Comparison of ENCODE assay signal across 32 mouse cellular contexts in genomic region chr15:100557705-100558433, GRCm38 (mm10). TPM values are rescaled to one million over a fixed set of nuclear protein-coding genes. Genes with fewer than 3 reads are reported as not detected.
DNase-seq lines count a peak whose midpoint lies in the region; ATAC-seq and TF ChIP-seq lines count a peak whose summit lies in the region.
"Had no signal": no experiment of that assay in that cellular context is flagged by ENCODE, and none has a peak within 500 bp of the region (broad histone marks: within the 10 kb centered on the region; RNA-seq: fewer than 3 reads in every experiment).

No protein-coding gene starts in this region.

- WGBS in liver, embryonic 12.5 days (ENCODE audit: insufficient replicate concordance): 41% methylated on average over 5 of the region's 5 CpGs
- WGBS in liver, postnatal 0 days (ENCODE audit: insufficient replicate concordance): 54% methylated on average over 5 of the region's 5 CpGs

- H3K79me2 ChIP-seq in MEL (ENCODE audit: control insufficient read depth, insufficient read depth, low read length, poor library complexity): no peaks in the 10 kb centered on the region

- no peak overlapping the region for H3K9ac ChIP-seq in MEL (ENCODE audit: control insufficient read depth, low read depth, low read length, poor library complexity, severe bottlenecking)
- peak overlapping the region; percentile 18; the same call in 1 of the 2 replicates for H3K9ac ChIP-seq in liver, embryonic 12.5 days
- no peak overlapping the region for H3K9ac ChIP-seq in liver, postnatal 0 days (replicated peaks)
- H3K9ac ChIP-seq: embryonic facial prominence, embryonic 15.5 days; forebrain, embryonic 15.5 days; hindbrain, embryonic 15.5 days; limb, embryonic 15.5 days; lung, embryonic 15.5 days; midbrain, embryonic 15.5 days had no signal

- H3K27me3 ChIP-seq in MEL (ENCODE audit: control insufficient read depth in 1 of 2, insufficient read depth in 2 of 2, low read length in 2 of 2): no peaks in the 10 kb centered on the region
- no peaks in the 10 kb centered on the region for H3K27me3 ChIP-seq in liver, embryonic 12.5 days (replicated peaks)
- no peaks in the 10 kb centered on the region for H3K27me3 ChIP-seq in liver, postnatal 0 days (ENCODE audit: insufficient read depth, low read length)
- H3K27me3 ChIP-seq: embryonic facial prominence, embryonic 15.5 days; forebrain, embryonic 15.5 days; hindbrain, embryonic 15.5 days; limb, embryonic 15.5 days; lung, embryonic 15.5 days; midbrain, embryonic 15.5 days; Patski had no signal

- TF ChIP-seq POLR2A in MEL (IDR thresholded peaks at IDR 0.05; ENCODE audit: control insufficient read depth in 1 of 2, insufficient read depth in 1 of 2, low read depth in 1 of 2, low read length in 2 of 2, poor library complexity in 1 of 2): no peak

- no peak for TF ChIP-seq CTCF in MEL (IDR thresholded peaks at IDR 0.05 in 2 of 3, conservative IDR thresholded peaks at IDR 0.05 in 1 of 3; ENCODE audit: control insufficient read depth in 1 of 3, insufficient read depth in 1 of 3, low read depth in 2 of 3, low read length in 3 of 3, poor library complexity in 1 of 3, severe bottlenecking in 1 of 3)
- no peak for TF ChIP-seq CTCF in liver, postnatal 0 days (IDR thresholded peaks at IDR 0.05; ENCODE audit: low read depth)

- H3K9me3 ChIP-seq in MEL (replicated peaks; ENCODE audit: insufficient read depth, low read length): no peaks in the 10 kb centered on the region
- no peaks in the 10 kb centered on the region for H3K9me3 ChIP-seq in liver, embryonic 12.5 days (replicated peaks)
- no peaks in the 10 kb centered on the region for H3K9me3 ChIP-seq in liver, postnatal 0 days (ENCODE audit: low read length)
- H3K9me3 ChIP-seq: embryonic facial prominence, embryonic 10.5 days; embryonic facial prominence, embryonic 15.5 days; forebrain, embryonic 15.5 days; G1E; hindbrain, embryonic 10.5 days; hindbrain, embryonic 15.5 days; limb, embryonic 10.5 days; limb, embryonic 15.5 days; lung, embryonic 15.5 days; midbrain, embryonic 15.5 days had no signal

- no peak overlapping the region for H3K27ac ChIP-seq in MEL (ENCODE audit: control insufficient read depth, low read depth, low read length)
- H3K27ac ChIP-seq in liver, embryonic 12.5 days: peak overlapping the region; percentile 68
- H3K27ac ChIP-seq in liver, postnatal 0 days (ENCODE audit: low read depth): peak overlapping the region; percentile 36; the same call in 1 of the 2 replicates
- H3K27ac ChIP-seq: embryonic facial prominence, embryonic 10.5 days; embryonic facial prominence, embryonic 15.5 days; forebrain, embryonic 10.5 days; forebrain, embryonic 15.5 days; hindbrain, embryonic 10.5 days; hindbrain, embryonic 15.5 days; limb, embryonic 10.5 days; limb, embryonic 15.5 days; lung, embryonic 15.5 days; midbrain, embryonic 15.5 days had no signal

- no peak for TF ChIP-seq EP300 in MEL (IDR thresholded peaks at IDR 0.05; ENCODE audit: low read depth in 1 of 2, low read length in 2 of 2)
- TF ChIP-seq EP300 in liver, postnatal 0 days (IDR thresholded peaks at IDR 0.05; ENCODE audit: low read depth): peak; percentile 17; the same call in 1 of the 2 replicates

- DNase-seq in MEL (ENCODE audit: low read depth, low spot score): no peak
- DNase-seq in liver, postnatal 0 days: no peak
- DNase-seq in lung, postnatal 25 days (ENCODE audit: low spot score): no peak
- no peak for DNase-seq in lung, postnatal 14 days
- DNase-seq in layer of hippocampus, adult 9-11 months: no peak
- DNase-seq: adrenal gland, postnatal 10 days; cerebellum, adult 2 months; cerebellum, postnatal 14 days; gastrocnemius, postnatal 25 days; heart, postnatal 14 days; kidney, adult 18-20 months; kidney, postnatal 36 days; lung, postnatal 4 days; right cerebral cortex, adult 18-20 months; right cerebral cortex, postnatal 4 days; thymus, adult 2 months; thymus, postnatal 36 days had no signal

- peaks cover 10 to 33% of the 10 kb centered on the region in 2 experiments for H3K4me1 ChIP-seq in MEL (ENCODE audit: control insufficient read depth in 1 of 2, insufficient read depth in 2 of 2, low read length in 2 of 2)
- peaks cover 32% of the 10 kb centered on the region for H3K4me1 ChIP-seq in liver, embryonic 12.5 days
- peaks cover 4% of the 10 kb centered on the region; the same call in 1 of the 2 replicates for H3K4me1 ChIP-seq in liver, postnatal 0 days (ENCODE audit: insufficient read depth)
- H3K4me1 ChIP-seq: embryonic facial prominence, embryonic 10.5 days; embryonic facial prominence, embryonic 15.5 days; forebrain, embryonic 10.5 days; forebrain, embryonic 15.5 days; hindbrain, embryonic 10.5 days; hindbrain, embryonic 15.5 days; limb, embryonic 10.5 days; limb, embryonic 15.5 days; lung, embryonic 15.5 days; midbrain, embryonic 15.5 days had no signal

- no peak for TF ChIP-seq RAD21 in MEL (IDR thresholded peaks at IDR 0.05; ENCODE audit: low read depth, low read length)

- H3K36me3 ChIP-seq in MEL (ENCODE audit: control insufficient read depth in 1 of 2, insufficient read depth in 2 of 2, low read length in 2 of 2): peaks cover 0 to 18% of the 10 kb centered on the region in 2 experiments; a peak in 2 of 4 replicates
- H3K36me3 ChIP-seq in liver, embryonic 12.5 days: no peaks in the 10 kb centered on the region
- H3K36me3 ChIP-seq in liver, postnatal 0 days (replicated peaks; ENCODE audit: insufficient read depth, low read length): no peaks in the 10 kb centered on the region
- H3K36me3 ChIP-seq: embryonic facial prominence, embryonic 10.5 days; embryonic facial prominence, embryonic 15.5 days; forebrain, embryonic 10.5 days; forebrain, embryonic 15.5 days; G1E; hindbrain, embryonic 10.5 days; hindbrain, embryonic 15.5 days; limb, embryonic 10.5 days; limb, embryonic 15.5 days; lung, embryonic 15.5 days; midbrain, embryonic 15.5 days had no signal

- peak; percentile 87 for ATAC-seq in erythroblast, adult 5-6 weeks (replicated peaks; ENCODE audit: low FRiP score, poor library complexity, severe bottlenecking)
- peak; percentile 97 for ATAC-seq in liver, embryonic 12.5 days
- ATAC-seq in liver, postnatal 0 days: peak; percentile 86
- ATAC-seq: forebrain, embryonic 15.5 days; inflammation-experienced regulatory T-cells, adult 6 months; midbrain, embryonic 15.5 days; Patski had no signal

- H3K4me3 ChIP-seq in MEL (ENCODE audit: control insufficient read depth in 1 of 2, insufficient read depth in 1 of 2, low read depth in 2 of 2, low read length in 2 of 2): no peak overlapping the region
- peak overlapping the region; percentile 22 for H3K4me3 ChIP-seq in liver, embryonic 12.5 days
- peak overlapping the region; percentile 32 for H3K4me3 ChIP-seq in liver, postnatal 0 days (ENCODE audit: low read depth, low read length)
- H3K4me3 ChIP-seq: embryonic facial prominence, embryonic 10.5 days; embryonic facial prominence, embryonic 15.5 days; forebrain, embryonic 10.5 days; forebrain, embryonic 15.5 days; hindbrain, embryonic 10.5 days; hindbrain, embryonic 15.5 days; limb, embryonic 10.5 days; limb, embryonic 15.5 days; lung, embryonic 15.5 days; midbrain, embryonic 15.5 days had no signal

- peak overlapping the region; percentile 48 for H3K4me2 ChIP-seq in liver, embryonic 12.5 days
- H3K4me2 ChIP-seq in liver, postnatal 0 days (ENCODE audit: low read depth, low read length): peak overlapping the region; percentile 53
- H3K4me2 ChIP-seq: embryonic facial prominence, embryonic 15.5 days; forebrain, embryonic 15.5 days; hindbrain, embryonic 15.5 days; limb, embryonic 15.5 days; lung, embryonic 15.5 days; midbrain, embryonic 15.5 days had no signal

TF ChIP-seq in MEL, 35 proteins besides CTCF, POLR2A, EP300 and RAD21:
- peak; percentile 11; the same call in 1 of the 2 replicates for TF ChIP-seq TAL1 (IDR thresholded peaks at IDR 0.05; ENCODE audit: low read length)
- TF ChIP-seq USF1 (IDR thresholded peaks at IDR 0.05; ENCODE audit: low read depth, low read length): no peak
- TF ChIP-seq JUND (IDR thresholded peaks at IDR 0.05; ENCODE audit: low read depth, low read length): no peak
- 0 out of 2 replicates have a peak, but pooled peaks have one; percentile 37 for TF ChIP-seq GATA1 (IDR thresholded peaks at IDR 0.05; ENCODE audit: low read depth, low read length)
- no peak for TF ChIP-seq MAFK (IDR thresholded peaks at IDR 0.05; ENCODE audit: borderline replicate concordance, low read depth, low read length)
- 0 out of 2 replicates have a peak, but pooled peaks have one; percentile 7 for TF ChIP-seq ZNF384 (IDR thresholded peaks at IDR 0.05; ENCODE audit: low read depth, low read length)
- TF ChIP-seq MXI1 (IDR thresholded peaks at IDR 0.05; ENCODE audit: low read depth, low read length): no peak

RNA-seq across cellular contexts. Expression of gene Tfcp2, which starts 6.1 kb away (rescaled TPM):
- total RNA-seq in MEL (2012; rRNA removed): 15.4 and 21.5 TPM in 2 replicates
- polyA plus RNA-seq in MEL (2012; ENCODE audit: insufficient read depth in 1 of 2, insufficient read length in 2 of 2, low read depth in 1 of 2, low replicate concordance in 2 of 2, missing spikeins in 1 of 2): 10 to 100 TPM in 1 of 2 experiments, not detected in 1; 20.4 TPM
- 2.1 and 4.8 TPM in 2 replicates for total RNA-seq in erythroblast, adult 5-6 weeks (2015; ENCODE audit: low replicate concordance)
- 7.8 and 13.7 TPM in 2 replicates for total RNA-seq in erythroblast, adult 5-6 weeks (2017; ENCODE audit: low replicate concordance)
- polyA plus RNA-seq in liver, embryonic 12.5 days (2016; fragmentation: Nextera tagmentation; extraction: Ambion mirVana): 7.4 and 9.0 TPM in 2 replicates
- polyA plus RNA-seq in liver, postnatal 0 days (2015; fragmentation: Nextera tagmentation; extraction: Ambion mirVana): 4.0 TPM in 2 replicates

RNA-seq across cellular contexts. Expression of gene Pou6f1, which starts 41.9 kb away (rescaled TPM):
- 0.46 and 0.59 TPM in 2 replicates for total RNA-seq in MEL (2012; rRNA removed)
- polyA plus RNA-seq in MEL (2012; ENCODE audit: insufficient read depth in 1 of 2, insufficient read length in 2 of 2, low read depth in 1 of 2, low replicate concordance in 2 of 2, missing spikeins in 1 of 2): 1 to 10 TPM in 1 of 2 experiments, not detected in 1; 2.5 TPM
- 1.2 and 1.9 TPM in 2 replicates for total RNA-seq in erythroblast, adult 5-6 weeks (2015; ENCODE audit: low replicate concordance)
- 0.28 TPM in 1 of 2 replicates, not detected in the other for total RNA-seq in erythroblast, adult 5-6 weeks (2017; ENCODE audit: low replicate concordance)
- 0.41 and 0.45 TPM in 2 replicates for polyA plus RNA-seq in liver, embryonic 12.5 days (2016; fragmentation: Nextera tagmentation; extraction: Ambion mirVana)
- polyA plus RNA-seq in liver, postnatal 0 days (2015; fragmentation: Nextera tagmentation; extraction: Ambion mirVana): 0.74 and 0.79 TPM in 2 replicates

RNA-seq across cellular contexts. Expression of gene Dazap2, which starts 57.3 kb away (rescaled TPM):
- 100 and 107 TPM in 2 replicates for total RNA-seq in MEL (2012; rRNA removed)
- polyA plus RNA-seq in MEL (2012; ENCODE audit: insufficient read depth in 1 of 2, insufficient read length in 2 of 2, low read depth in 1 of 2, low replicate concordance in 2 of 2, missing spikeins in 1 of 2): 100 to 1,000 TPM; 233 to 341 TPM
- total RNA-seq in erythroblast, adult 5-6 weeks (2015; ENCODE audit: low replicate concordance): 183 and 206 TPM in 2 replicates
- 81.3 and 93.7 TPM in 2 replicates for total RNA-seq in erythroblast, adult 5-6 weeks (2017; ENCODE audit: low replicate concordance)
- polyA plus RNA-seq in liver, embryonic 12.5 days (2016; fragmentation: Nextera tagmentation; extraction: Ambion mirVana): 163 and 167 TPM in 2 replicates
- 145 and 146 TPM in 2 replicates for polyA plus RNA-seq in liver, postnatal 0 days (2015; fragmentation: Nextera tagmentation; extraction: Ambion mirVana)

Comparison
In these comparisons a context has a peak if more than half of its experiments do, and no peak if none do; other contexts are left out.
1. H3K4me3 ChIP-seq: peak in liver, embryonic 12.5 days (single experiment) and liver, postnatal 0 days (single experiment); none in MEL (0 of 2).
2. Peak in every context shown above with its lines, with median percentiles within 50 percentile points of each other: ATAC-seq.